Mouse (Mus musculus) embryonic fibroblast, embryonic 13.5 days (primary cell): ENCODE measurements at regions not wholly inside any gene's neighbourhood (a gene's known extent, or its start where the extent isn't known, plus 50 kb on each side); places are given as distances from the start of the nearest gene placed in this dataset.

Experiments used
- CTCF ChIP-seq: IDR thresholded peaks from 2 replicates; pipeline ENCODE4 v1.5.1; 2011; ENCODE audit warnings: mild to moderate bottlenecking, control low read depth, low read length, moderate library complexity, borderline replicate concordance; ENCODE audit not compliant: insufficient read depth
- POLR2A ChIP-seq: IDR thresholded peaks from 2 replicates; pipeline ENCODE4 v1.6.1; 2011; ENCODE audit warnings: low read depth, mild to moderate bottlenecking, control low read depth, low read length, moderate library complexity

DNA sequence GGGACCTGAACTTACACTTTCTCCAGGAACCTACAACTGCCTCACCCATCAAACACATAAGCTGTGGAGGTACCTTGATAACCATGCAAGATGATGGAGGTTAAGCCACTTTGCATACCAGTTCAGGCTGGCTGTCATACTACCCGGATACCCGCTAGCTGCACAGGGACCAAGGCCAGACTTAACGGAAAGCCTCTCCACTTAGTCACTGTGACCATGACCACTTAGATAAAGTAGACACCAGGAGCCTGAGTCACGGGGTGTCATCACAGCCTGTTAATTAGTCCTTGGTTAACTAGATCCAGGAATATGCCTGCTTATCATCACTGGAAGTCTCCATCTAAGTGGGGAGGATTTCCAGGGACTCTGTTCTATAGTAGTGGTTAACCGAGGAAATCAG, 124.7 kb downstream of the Aipl1 start:
- TF ChIP-seq POLR2A (no peak), CTCF (no peak)
